In the genomic region with DNA sequence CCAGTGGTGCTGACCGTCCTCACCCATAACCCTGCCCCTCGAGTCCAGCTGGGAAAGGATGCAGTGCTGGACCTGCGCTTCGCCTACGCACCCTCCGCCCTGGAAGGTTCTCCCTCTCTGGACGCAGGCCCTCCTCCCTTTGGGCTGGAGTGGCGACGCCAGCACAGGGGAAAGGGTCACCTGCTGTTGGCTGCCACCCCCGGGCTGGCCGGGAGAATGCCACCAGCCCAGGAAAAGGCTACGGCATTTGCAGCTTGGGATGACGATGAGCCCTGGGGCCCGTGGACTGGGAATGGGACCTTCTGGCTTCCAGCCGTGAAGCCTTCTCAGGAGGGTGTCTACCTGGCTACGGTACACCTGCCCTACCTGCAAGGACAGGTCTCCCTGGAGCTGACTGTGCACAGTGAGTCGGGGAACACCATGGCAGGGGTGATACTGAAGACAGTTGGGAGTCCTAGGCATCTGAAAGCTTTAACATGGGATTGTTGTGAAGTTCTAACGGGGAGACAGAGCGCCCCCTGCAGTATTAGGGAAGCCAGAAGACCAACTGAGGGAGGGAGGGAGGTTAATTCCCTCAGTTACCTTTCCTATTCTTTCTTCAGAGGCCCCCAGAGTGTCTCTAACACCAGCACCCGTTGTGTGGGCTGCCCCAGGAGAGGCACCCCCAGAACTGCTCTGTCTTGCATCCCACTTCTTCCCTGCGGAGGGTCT, we compare ENCODE assay signal across 9 mouse cellular contexts. TPM values are rescaled to one million over a fixed set of nuclear protein-coding genes. Genes with fewer than 3 reads are reported as not detected.
A peak's percentile ranks its signal among the peaks of the same experiment; 100 is the strongest.
DNase-seq lines count a peak whose midpoint lies in the region; ATAC-seq and TF ChIP-seq lines count a peak whose summit lies in the region.
"Had no signal": no experiment of that assay in that cellular context is flagged by ENCODE, and none has a peak within 500 bp of the region (broad histone marks: within the 10 kb centered on the region; RNA-seq: fewer than 3 reads in every experiment).

No protein-coding gene starts in this region.

- H3K36me3 ChIP-seq in liver, adult 2 months (ENCODE audit: control insufficient read depth, insufficient read depth, low read length), result 0 out of 2 replicates have a peak, but pooled peaks cover 2% of the 10 kb centered on the region
- peaks cover 67% of the 10 kb centered on the region for H3K36me3 ChIP-seq in G1E (replicated peaks)
- H3K36me3 ChIP-seq in liver, embryonic 13.5 days, result peaks cover 25% of the 10 kb centered on the region

- no peak overlapping the region for H3K4me3 ChIP-seq in liver, adult 2 months (ENCODE audit: insufficient read depth, low read depth, low read length)
- H3K4me3 ChIP-seq in G1E (ENCODE audit: low read depth, low read length), result peak overlapping the region; percentile 45; the same call in 1 of the 2 replicates
- no peak overlapping the region for H3K4me3 ChIP-seq in liver, embryonic 13.5 days (replicated peaks)
- H3K4me3 ChIP-seq: liver, embryonic 15.5 days had no signal

- no peaks in the 10 kb centered on the region for H3K27me3 ChIP-seq in liver, adult 2 months (ENCODE audit: control insufficient read depth, insufficient read depth, low read length)
- H3K27me3 ChIP-seq in G1E (ENCODE audit: insufficient read depth, low read length), result no peaks in the 10 kb centered on the region
- H3K27me3 ChIP-seq in liver, embryonic 13.5 days, result no peaks in the 10 kb centered on the region
- H3K27me3 ChIP-seq: liver, embryonic 15.5 days had no signal

- 0 out of 2 replicates have a peak, but pooled peaks have one; percentile 8 for TF ChIP-seq CTCF in liver, adult 2 months (IDR thresholded peaks at IDR 0.05; ENCODE audit: low read depth, low read length)
- 0 out of 2 replicates have a peak, but pooled peaks have one; percentile 2 for TF ChIP-seq CTCF in G1E (IDR thresholded peaks at IDR 0.05; ENCODE audit: low read depth, low read length)

- no peak for ATAC-seq in G1E (ENCODE audit: extremely low read depth, insufficient number of reproducible peaks, low FRiP score, poor library complexity, severe bottlenecking)
- no peak for ATAC-seq in liver, embryonic 13.5 days (ENCODE audit: low read depth)
- no peak for ATAC-seq in monocyte, adult 5-6 weeks (replicated peaks; ENCODE audit: insufficient number of reproducible peaks, low FRiP score, low TSS enrichment, poor library complexity, severe bottlenecking)

- intact Hi-C loops in gastrocnemius, postnatal 14 days (cut with DNase I; ENCODE audit: low total_unique reads), result no loop called here

- H3K27ac ChIP-seq in liver, adult 2 months (replicated peaks; ENCODE audit: insufficient read depth, low read depth, low read length), result no peak overlapping the region
- peak overlapping the region; percentile 70 for H3K27ac ChIP-seq in liver, embryonic 13.5 days

- no peak for TF ChIP-seq POLR2A in liver, adult 2 months (IDR thresholded peaks at IDR 0.05; ENCODE audit: extremely low read depth, insufficient read depth, low read length)

- 93% methylated on average over 21 of the region's 21 CpGs for WGBS in liver, adult 2 months
- 86% methylated on average over 21 of the region's 21 CpGs for WGBS in liver, embryonic 13.5 days (ENCODE audit: insufficient replicate concordance)

- no peaks in the 10 kb centered on the region for H3K9me3 ChIP-seq in G1E (replicated peaks)
- no peaks in the 10 kb centered on the region for H3K9me3 ChIP-seq in liver, embryonic 13.5 days (replicated peaks)
- H3K9me3 ChIP-seq: liver, embryonic 15.5 days had no signal

- H3K4me1 ChIP-seq in liver, adult 2 months (ENCODE audit: control insufficient read depth, insufficient read depth, low read length), result no peaks in the 10 kb centered on the region; the same call in none of the 2 replicates
- H3K4me1 ChIP-seq in G1E (ENCODE audit: insufficient read depth, low read depth, low read length), result peaks cover 69% of the 10 kb centered on the region
- H3K4me1 ChIP-seq in liver, embryonic 13.5 days (replicated peaks), result peaks cover 61% of the 10 kb centered on the region

- no peak overlapping the region for H3K4me2 ChIP-seq in liver, embryonic 13.5 days

- peaks cover 11% of the 10 kb centered on the region; the same call in 1 of the 2 replicates for H3K79me2 ChIP-seq in liver, adult 2 months (ENCODE audit: control insufficient read depth, insufficient read depth, low read length)

- no peak overlapping the region for H3K9ac ChIP-seq in liver, adult 2 months (ENCODE audit: low read depth, low read length)
- no peak overlapping the region for H3K9ac ChIP-seq in liver, embryonic 13.5 days
- H3K9ac ChIP-seq: liver, embryonic 15.5 days had no signal

- peak; percentile 7 for DNase-seq in gastrocnemius, postnatal 14 days
- DNase-seq in gastrocnemius, postnatal 25 days, result no peak
- no peak for DNase-seq in liver, adult 2 months (ENCODE audit: extremely low read depth, low read depth, low spot score)
- DNase-seq in liver (no peak), G1E (ENCODE audit: low spot score) (no peak)
- DNase-seq in liver, embryonic 13.5 days, result no peak
- no peak for DNase-seq in ovary, adult 18-20 months (ENCODE audit: low spot score)

RNA-seq across cellular contexts. Expression of a gene that starts 3.8 kb away (rescaled TPM):
- total RNA-seq in gastrocnemius, postnatal 14 days (2021), result 10 to 100 TPM; 24.4 to 24.7 TPM
- 10 to 100 TPM; 27.3 to 28.5 TPM for total RNA-seq in gastrocnemius, postnatal 25 days (2021)
- 9.8 and 10.9 TPM in 2 replicates for total RNA-seq in liver, adult 2 months (2014; rRNA removed)
- polyA plus RNA-seq in liver, adult 2 months (2012; rRNA removed), result 19.4 and 27.7 TPM in 2 replicates
- total RNA-seq in G1E (2014; fragmentation: Nextera tagmentation) (27.0 and 32.9 TPM in 2 replicates), G1E (2017) (35.5 and 38.9 TPM in 2 replicates)
- 145 and 166 TPM in 2 replicates for polyA plus RNA-seq in G1E (2012)
- polyA plus RNA-seq in liver, embryonic 13.5 days (2015; fragmentation: Nextera tagmentation; extraction: Ambion mirVana), result 7.1 and 7.4 TPM in 2 replicates
- 43.6 to 72.8 TPM (median 71.4 TPM) in 3 replicates for total RNA-seq in monocyte, adult 5-6 weeks (2017)

RNA-seq across cellular contexts. Expression of a gene that starts 9.9 kb away (rescaled TPM):
- total RNA-seq in gastrocnemius, postnatal 14 days (2021), result 10 to 100 TPM; 13.5 to 16.1 TPM
- 10 to 100 TPM; 11.1 to 11.3 TPM for total RNA-seq in gastrocnemius, postnatal 25 days (2021)
- total RNA-seq in liver, adult 2 months (2014; rRNA removed), result 11.1 and 12.7 TPM in 2 replicates
- polyA plus RNA-seq in liver, adult 2 months (2012; rRNA removed), result 23.9 and 30.2 TPM in 2 replicates
- total RNA-seq in G1E (2014; fragmentation: Nextera tagmentation), result 9.5 and 15.8 TPM in 2 replicates
- 19.7 and 22.2 TPM in 2 replicates for total RNA-seq in G1E (2017)
- 41.9 and 42.1 TPM in 2 replicates for polyA plus RNA-seq in G1E (2012)
- 10.1 and 10.7 TPM in 2 replicates for polyA plus RNA-seq in liver, embryonic 13.5 days (2015; fragmentation: Nextera tagmentation; extraction: Ambion mirVana)
- total RNA-seq in monocyte, adult 5-6 weeks (2017), result 21.8 to 32.2 TPM (median 31.5 TPM) in 3 replicates

RNA-seq across cellular contexts. Expression of a gene that starts 9.9 kb away (rescaled TPM):
- total RNA-seq in gastrocnemius, postnatal 14 days (2021), result 10 to 100 TPM; 32.9 to 35.7 TPM
- 10 to 100 TPM; 31.2 to 41.2 TPM for total RNA-seq in gastrocnemius, postnatal 25 days (2021)
- total RNA-seq in liver, adult 2 months (2014; rRNA removed), result 47.2 and 58.5 TPM in 2 replicates
- 95.4 and 105 TPM in 2 replicates for polyA plus RNA-seq in liver, adult 2 months (2012; rRNA removed)
- total RNA-seq in G1E (2014; fragmentation: Nextera tagmentation) (34.0 and 43.0 TPM in 2 replicates), G1E (2017) (17.0 and 18.5 TPM in 2 replicates)
- 142 and 157 TPM in 2 replicates for polyA plus RNA-seq in G1E (2012)
- polyA plus RNA-seq in liver, embryonic 13.5 days (2015; fragmentation: Nextera tagmentation; extraction: Ambion mirVana), result 27.6 and 30.5 TPM in 2 replicates
- 129 to 172 TPM (median 140 TPM) in 3 replicates for total RNA-seq in monocyte, adult 5-6 weeks (2017)

RNA-seq across cellular contexts. Expression of a gene that starts 14.6 kb away (rescaled TPM):
- total RNA-seq in gastrocnemius, postnatal 14 days (2021), result 10 to 100 TPM; 53.6 to 54.9 TPM
- total RNA-seq in gastrocnemius, postnatal 25 days (2021), result 10 to 100 TPM; 52.3 to 55.8 TPM
- 37.9 and 40.8 TPM in 2 replicates for total RNA-seq in liver, adult 2 months (2014; rRNA removed)
- polyA plus RNA-seq in liver, adult 2 months (2012; rRNA removed), result 15.5 and 21.9 TPM in 2 replicates
- total RNA-seq in G1E (2014; fragmentation: Nextera tagmentation), result 63.5 and 75.3 TPM in 2 replicates
- total RNA-seq in G1E (2017), result 133 and 141 TPM in 2 replicates
- polyA plus RNA-seq in G1E (2012), result 347 and 373 TPM in 2 replicates
- polyA plus RNA-seq in liver, embryonic 13.5 days (2015; fragmentation: Nextera tagmentation; extraction: Ambion mirVana), result 153 and 157 TPM in 2 replicates
- 88.1 to 107 TPM (median 98.7 TPM) in 3 replicates for total RNA-seq in monocyte, adult 5-6 weeks (2017)

RNA-seq across cellular contexts. Expression of a gene that starts 14.9 kb away (rescaled TPM):
- 10 to 100 TPM; 11.1 to 12.3 TPM for total RNA-seq in gastrocnemius, postnatal 14 days (2021)
- total RNA-seq in gastrocnemius, postnatal 25 days (2021), result 10 to 100 TPM in 1 of 2 experiments, 1 to 10 TPM in 1; 9.7 to 11.6 TPM
- total RNA-seq in liver, adult 2 months (2014; rRNA removed), result 9.3 and 11.3 TPM in 2 replicates
- polyA plus RNA-seq in liver, adult 2 months (2012; rRNA removed), result 13.2 and 16.4 TPM in 2 replicates
- 29.6 and 34.2 TPM in 2 replicates for total RNA-seq in G1E (2014; fragmentation: Nextera tagmentation)
- total RNA-seq in G1E (2017), result 30.7 and 31.1 TPM in 2 replicates
- 72.2 and 83.2 TPM in 2 replicates for polyA plus RNA-seq in G1E (2012)
- polyA plus RNA-seq in liver, embryonic 13.5 days (2015; fragmentation: Nextera tagmentation; extraction: Ambion mirVana), result 30.1 and 34.9 TPM in 2 replicates
- 11.1 to 17.8 TPM (median 16.3 TPM) in 3 replicates for total RNA-seq in monocyte, adult 5-6 weeks (2017)
